Mouse (Mus musculus): ENCODE data around the gene Mtor. TPM values are rescaled to one million over a fixed set of nuclear protein-coding genes. Genes with fewer than 3 reads are reported as not detected.

Mtor gene
- polyA plus RNA-seq, 1 experiment, result 36.3 TPM

DNA sequence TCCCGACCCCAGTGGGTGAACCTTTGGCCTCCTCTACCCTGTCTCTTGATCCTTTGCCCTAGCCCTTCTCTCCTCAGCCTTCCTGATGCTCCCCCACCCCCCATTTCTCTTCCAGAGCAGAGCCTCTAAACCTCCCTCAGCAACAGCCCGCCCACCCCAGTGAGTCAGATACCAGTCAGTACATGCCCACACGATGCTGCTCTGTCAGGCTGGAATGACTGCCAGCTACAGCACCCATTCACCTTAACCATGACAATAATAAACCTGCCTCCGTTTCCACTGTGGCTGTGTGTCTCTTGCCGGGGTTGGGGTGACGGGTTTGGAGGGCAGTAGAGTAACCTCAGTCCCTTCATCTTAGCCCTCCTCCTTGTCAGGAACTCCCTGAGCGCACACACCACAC, 155.7 kb downstream of the Mtor start:
- DNase-seq, result no peak
- no peak for TF ChIP-seq CTCF (IDR thresholded peaks at IDR 0.05; ENCODE audit: borderline replicate concordance, insufficient read depth, low read depth, low read length)
- WGBS, result 72% methylated on average over 7 of the region's 7 CpGs
- no peaks in the 10 kb centered on the region for H3K4me1 ChIP-seq (ENCODE audit: control insufficient read depth, insufficient read depth, low read length)
- H3K27me3 ChIP-seq (ENCODE audit: control insufficient read depth, insufficient read depth, low read length), result no peaks in the 10 kb centered on the region
- no peak overlapping the region for H3K4me3 ChIP-seq (replicated peaks; ENCODE audit: insufficient read depth, low read depth, low read length)
- no peak overlapping the region for H3K27ac ChIP-seq (ENCODE audit: insufficient read depth, low read length)

GRCm38 (mm10) chr4:148604541-148605165, 156.2 kb downstream of the Mtor start:
- no peaks in the 10 kb centered on the region for H3K4me1 ChIP-seq (ENCODE audit: control insufficient read depth, insufficient read depth, low read length)
- peak; percentile 54 to 56 for DNase-seq
- no peaks in the 10 kb centered on the region for H3K27me3 ChIP-seq (ENCODE audit: control insufficient read depth, insufficient read depth, low read length)
- TF ChIP-seq CTCF (IDR thresholded peaks at IDR 0.05; ENCODE audit: borderline replicate concordance, insufficient read depth, low read depth, low read length) (peak; percentile 67), POLR2A (IDR thresholded peaks at IDR 0.05; ENCODE audit: borderline replicate concordance, insufficient read depth, low read length) (no peak)
- WGBS, result 42% methylated on average over 3 of the region's 3 CpGs
- no peak overlapping the region for H3K4me3 ChIP-seq (replicated peaks; ENCODE audit: insufficient read depth, low read depth, low read length)
- no peak overlapping the region for H3K27ac ChIP-seq (ENCODE audit: insufficient read depth, low read length)

Other genes starting within 250 kb of the Mtor start
- gene Disp3, start 160.6 kb upstream of the Mtor start, polyA plus RNA-seq (2012; rRNA removed), result 13.6 and 15.3 TPM in 2 replicates
- gene Ubiad1, start 3.8 kb upstream of the Mtor start, polyA plus RNA-seq (2012; rRNA removed), result 11.2 and 12.9 TPM in 2 replicates
- 0.10 and 0.13 TPM in 2 replicates for gene Angptl7, start 51.8 kb downstream of the Mtor start, polyA plus RNA-seq (2012; rRNA removed)
- 47.1 and 52.9 TPM in 2 replicates for gene Exosc10, start 109.8 kb downstream of the Mtor start, polyA plus RNA-seq (2012; rRNA removed)
- gene Srm, start 142.9 kb downstream of the Mtor start, polyA plus RNA-seq (2012; rRNA removed), result 68.9 and 75.8 TPM in 2 replicates
- gene Masp2, start 153.9 kb downstream of the Mtor start, polyA plus RNA-seq (2012; rRNA removed), result 0.82 and 1.9 TPM in 2 replicates
- gene Tardbp, start 178.4 kb downstream of the Mtor start, polyA plus RNA-seq (2012; rRNA removed), result 276 and 338 TPM in 2 replicates
- 0.10 and 0.11 TPM in 2 replicates for gene Gm572, start 194.7 kb downstream of the Mtor start, polyA plus RNA-seq (2012; rRNA removed)